Mouse (Mus musculus): Measurements from ENCODE around the gene Fam50b. TPM values are rescaled to one million over a fixed set of nuclear protein-coding genes. Genes with fewer than 3 reads are reported as not detected.

Gene Fam50b
- not detected for total RNA-seq (2021)
- long read RNA-seq, experiment 1 = 0 reads
- long read RNA-seq, experiment 2 = 0 reads

DNA sequence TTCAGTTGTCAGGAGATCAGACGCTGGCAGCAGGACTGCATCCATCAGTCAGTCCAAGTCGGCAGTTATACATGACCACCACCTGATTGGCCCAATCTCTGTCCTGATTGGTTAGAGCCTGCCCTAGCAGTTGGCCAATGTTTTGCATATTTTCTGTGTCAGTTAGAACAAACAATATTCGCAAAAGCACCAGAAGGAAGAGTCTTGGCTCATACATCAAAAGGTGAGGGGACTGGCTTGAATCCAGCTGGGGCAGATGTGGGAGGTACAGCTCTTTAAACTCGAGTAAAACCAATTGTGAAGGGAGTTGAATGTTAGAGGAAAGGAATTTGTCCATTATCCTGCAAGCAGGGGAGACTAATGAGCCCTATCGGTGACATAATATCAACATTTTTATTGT, at the start of gene Fam50b:
Gene Fam50b, plus strand, starts transcription at position 165 of the 400 bp plus-strand sequence.
- DNase-seq = no peak

DNA sequence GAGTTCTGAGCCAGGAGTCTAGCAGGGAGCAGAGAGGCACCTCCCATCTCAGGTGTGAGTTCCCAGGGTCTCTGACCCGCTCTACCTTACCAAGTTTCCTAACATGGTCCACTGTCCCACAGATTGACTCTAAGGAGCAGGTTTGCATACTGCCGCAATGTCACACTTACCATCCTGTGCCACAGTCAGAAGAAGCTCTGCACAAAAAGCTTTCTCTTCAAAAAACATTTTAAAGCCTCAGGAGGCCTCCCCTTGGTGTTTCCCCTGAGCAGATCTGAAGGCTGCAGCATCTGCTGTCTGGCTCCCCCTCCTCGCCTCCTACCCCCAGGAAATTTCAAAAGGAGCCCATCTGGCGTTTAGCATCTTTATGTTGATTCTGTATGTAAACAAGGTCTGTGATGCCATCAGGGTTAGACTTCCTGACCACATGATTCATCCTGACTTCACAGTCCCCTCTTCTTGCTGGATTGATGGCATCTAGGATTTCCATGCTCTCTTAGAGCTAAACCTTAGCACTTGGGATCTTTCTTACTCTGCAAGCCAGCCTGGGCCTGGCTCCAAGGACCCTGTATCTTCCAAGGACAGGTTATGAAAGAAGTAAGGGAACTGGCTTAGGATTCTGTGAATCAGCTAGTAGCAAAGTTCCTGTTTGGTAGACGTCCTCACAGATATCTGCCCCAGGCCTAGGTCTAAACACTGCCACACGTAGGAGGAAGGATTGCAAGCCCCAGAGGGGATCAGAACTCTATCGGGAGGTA, 49.5 kb upstream of the Fam50b start:
- no peak for DNase-seq

DNA sequence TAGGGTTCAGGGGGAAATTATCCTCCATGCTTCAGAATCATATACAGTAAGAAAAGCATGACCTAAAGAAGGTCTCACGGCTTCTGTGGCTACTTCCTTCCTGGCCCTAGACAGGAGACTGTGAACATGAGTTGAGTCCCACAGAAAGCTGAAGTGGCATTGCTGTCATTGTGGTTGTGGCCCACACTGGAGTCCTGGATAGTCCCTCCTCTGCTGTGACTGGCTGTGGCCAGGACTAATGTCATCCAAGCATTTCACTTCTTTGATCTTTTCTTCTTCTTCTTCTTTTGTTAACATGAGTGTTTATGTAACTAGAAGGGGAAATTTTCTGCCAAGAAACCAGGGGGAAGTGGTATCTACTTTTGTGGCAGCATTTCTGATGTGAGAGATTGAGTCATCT, 43.6 kb upstream of the Fam50b start:
- DNase-seq = no peak

DNA sequence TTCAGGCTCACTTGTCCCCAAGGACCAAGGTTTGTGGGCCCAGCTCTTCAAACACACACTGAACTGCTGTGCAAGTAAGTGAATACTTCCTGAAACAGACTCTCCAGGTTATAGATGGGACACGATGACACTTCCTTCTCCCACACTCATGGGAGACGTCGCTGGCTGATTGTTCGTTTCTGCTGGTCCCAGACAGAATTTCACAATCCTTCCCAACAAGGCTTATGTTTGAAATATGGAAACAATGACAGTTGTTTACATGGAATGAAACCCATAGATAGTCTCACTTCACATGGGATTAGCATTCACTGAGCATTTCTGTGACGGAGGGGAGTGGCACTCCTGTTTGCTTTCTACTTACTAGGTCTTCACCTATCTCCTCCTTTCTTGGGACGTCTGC, 41.5 kb upstream of the Fam50b start:
- DNase-seq = no peak

DNA sequence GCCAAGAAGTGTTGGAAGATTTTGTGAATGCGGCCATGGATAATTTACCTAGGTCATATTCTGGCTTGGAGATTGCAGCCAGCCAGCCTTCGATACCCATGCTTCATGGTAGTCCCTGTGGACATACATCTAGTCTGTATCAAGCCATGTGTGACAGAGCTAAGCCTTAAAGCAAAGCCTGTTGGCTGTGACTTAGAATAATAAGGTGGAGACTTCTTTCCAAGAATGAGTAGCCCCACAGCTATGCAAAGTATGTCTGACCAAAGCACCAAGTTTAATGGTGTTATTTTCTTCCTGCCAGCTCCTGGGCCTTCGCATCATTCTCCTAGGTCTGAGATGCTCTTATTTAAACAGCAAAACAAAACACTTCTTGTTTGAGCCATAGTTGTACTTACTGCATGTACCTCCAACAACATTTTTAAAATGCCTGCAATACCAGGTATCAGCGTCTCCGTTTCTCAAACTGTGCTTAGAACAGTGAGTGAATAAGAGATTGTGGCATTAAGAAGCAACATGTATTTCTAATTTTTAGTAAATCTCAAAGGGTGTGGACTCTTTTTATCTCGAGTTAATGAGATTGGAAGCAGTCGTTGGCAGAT, 37.8 kb upstream of the Fam50b start:
- DNase-seq = no peak

DNA sequence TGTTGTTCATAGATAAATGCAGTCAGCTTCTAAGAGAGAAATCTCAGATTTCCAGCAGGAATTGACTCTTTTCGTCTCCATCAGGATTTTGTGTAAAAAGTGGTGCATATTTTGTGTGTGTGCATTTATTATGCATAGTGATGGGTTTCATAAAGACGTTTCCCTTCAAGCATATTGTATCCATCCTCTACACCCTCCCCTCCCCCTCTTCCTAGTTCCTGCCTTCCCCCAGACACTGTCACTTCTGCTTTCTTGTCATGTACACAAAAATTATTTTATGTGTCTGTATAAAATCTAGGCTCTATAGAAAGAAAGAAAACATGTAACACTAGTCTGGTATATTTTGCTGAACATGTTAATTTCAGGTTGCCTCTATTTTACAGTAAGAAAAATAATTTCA, 34.6 kb upstream of the Fam50b start:
- no peak for DNase-seq

DNA sequence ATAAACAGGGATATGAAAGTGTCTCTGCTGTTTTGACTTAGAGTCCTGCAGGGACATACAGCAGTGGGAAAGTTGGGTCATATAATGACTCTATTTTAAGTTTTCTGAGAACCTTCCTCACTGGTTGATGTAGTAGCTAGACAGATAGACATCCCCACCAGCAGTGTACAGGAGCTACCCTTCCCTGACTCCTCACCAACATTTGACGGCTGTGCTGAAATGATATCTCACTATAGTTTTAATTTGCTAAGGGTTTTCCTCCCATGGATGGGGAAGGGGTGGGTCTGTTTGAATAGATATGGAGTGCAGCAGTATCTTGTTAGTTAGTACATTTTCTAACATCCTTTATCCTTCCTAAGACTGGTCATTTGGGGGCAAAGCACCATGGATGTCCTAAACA, 34.0 kb upstream of the Fam50b start:
- no peak for DNase-seq

DNA sequence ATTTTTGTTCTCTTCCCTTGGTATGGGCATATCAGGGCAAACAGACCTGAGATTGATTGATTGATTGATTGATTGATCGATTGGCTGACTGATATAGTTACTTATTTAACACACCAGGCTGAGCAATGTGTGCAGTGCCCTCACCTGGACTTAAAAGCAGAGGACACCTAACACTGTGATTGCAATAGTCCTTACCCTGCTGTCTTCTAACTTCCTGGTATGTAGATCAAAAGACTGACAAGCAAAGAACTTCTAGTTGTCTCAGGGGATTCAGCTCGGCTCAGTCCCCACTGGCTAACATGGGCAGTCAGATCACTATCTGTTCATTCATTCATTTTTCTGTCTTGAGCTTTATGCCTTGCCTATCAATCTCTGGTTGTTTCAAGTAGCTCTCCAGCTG, 31.3 kb upstream of the Fam50b start:
- DNase-seq = no peak

DNA sequence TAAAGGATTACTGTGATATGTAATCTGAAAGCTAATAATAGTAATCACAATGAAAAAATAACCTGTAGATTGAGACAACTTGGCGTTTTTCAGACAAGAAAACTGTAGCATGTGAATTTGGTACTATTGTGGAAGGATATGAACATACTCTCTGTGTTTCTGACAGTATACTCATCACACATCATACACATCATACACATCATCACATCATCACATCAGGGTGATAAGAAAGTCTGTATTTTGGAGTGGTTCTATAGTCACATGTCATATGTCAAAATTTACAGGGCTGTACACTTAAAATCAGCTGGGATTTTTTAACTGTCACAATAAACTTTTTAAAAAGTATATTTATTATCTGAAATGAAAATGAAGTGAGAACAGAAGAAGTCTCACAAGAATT, 30.9 kb upstream of the Fam50b start:
- DNase-seq = no peak

DNA sequence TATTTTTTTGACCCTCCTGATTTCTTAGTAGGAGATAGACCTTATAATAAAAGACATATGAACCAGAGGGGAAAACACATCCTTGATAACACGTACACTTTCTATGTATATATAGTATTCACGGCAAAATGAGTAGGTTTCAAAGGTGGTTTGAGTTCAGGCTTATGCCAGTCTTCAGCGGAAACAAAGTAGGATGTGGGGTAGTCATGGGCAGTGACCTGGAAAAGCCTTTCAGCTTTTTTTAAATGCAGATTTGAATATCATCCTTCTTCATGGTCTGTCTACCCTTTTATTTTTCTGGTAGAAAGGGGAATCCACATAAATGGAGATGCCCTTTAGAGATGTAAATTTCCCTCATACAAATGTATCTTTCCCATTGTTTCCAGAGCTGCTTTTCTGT, 29.8 kb upstream of the Fam50b start:
- DNase-seq = no peak

DNA sequence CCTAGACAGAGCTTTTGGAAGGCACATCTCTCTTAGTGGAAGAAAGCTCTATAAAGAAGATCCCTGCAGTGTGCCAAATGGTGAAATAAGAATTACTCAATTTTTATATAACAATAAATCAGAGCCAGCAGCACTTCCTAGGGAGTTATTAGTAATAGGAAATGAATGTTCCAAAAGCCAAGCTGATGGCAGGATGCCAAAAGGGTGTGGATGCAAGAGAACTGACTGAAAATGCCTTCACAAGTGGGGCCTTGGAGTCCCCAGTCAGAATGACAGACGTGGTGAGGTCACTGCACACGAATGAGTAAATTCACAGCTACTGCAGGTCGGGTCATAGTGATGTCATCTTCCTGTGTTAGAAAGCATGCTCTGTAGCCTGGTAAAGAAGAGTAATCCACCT, 25.7 kb upstream of the Fam50b start:
- peak; percentile 93 to 95 for DNase-seq

DNA sequence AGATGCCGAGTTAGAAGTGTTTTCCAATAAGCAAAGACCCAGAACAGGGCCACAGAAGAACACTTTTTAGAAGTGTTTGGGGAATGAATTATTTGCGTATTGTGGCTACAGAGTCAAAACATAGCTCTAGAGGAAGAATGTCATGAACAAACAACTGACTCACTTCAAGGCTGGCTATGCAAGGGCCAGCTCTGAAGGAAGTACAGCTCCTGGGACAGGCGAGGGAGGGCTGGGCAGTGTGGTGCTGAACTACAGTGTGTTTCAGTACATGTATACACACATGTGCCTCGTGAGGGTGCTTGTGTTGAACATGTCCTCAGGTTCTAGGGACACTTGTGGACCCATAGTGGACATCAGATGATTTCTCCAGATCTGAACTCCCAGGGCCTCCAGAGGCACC, 25.1 kb upstream of the Fam50b start:
- DNase-seq = no peak

DNA sequence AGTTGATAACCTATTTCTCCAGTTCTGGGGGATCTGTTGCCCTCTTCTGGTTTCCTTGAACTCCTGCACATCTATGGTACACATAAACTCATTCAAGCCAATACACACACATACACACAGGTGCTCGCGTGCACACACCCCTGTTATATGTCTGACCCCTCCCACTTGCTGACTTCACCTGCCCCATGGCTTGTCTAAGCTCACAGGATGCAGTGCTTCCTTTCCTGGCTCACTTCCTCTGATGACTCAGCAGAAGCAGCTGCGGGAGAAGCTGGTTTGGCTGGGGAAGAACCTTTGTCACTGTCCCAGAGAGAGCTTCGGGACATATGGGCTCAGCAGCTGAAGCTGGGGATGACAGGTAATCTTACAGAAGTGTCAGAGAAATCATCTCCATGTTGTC, 23.2 kb upstream of the Fam50b start:
- DNase-seq = no peak

DNA sequence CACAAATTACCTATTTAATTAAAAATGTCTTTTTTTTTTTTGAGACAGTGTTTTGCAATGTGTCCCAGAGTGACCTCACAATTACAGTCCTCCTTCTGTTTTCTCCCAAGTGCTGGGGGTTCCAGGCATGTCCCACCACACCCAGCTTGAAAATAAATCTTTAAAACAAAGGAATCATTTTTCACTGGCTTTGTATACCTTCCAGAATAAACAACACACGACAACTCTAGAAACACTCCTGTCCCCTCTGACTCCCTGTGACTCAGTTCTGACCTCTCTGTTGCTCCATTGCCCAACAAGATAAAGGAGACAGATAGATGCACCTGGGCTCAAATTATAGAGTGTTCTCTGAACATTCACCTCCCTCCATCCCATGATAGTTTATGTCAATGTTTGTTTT, 21.8 kb upstream of the Fam50b start:
- no peak for DNase-seq

DNA sequence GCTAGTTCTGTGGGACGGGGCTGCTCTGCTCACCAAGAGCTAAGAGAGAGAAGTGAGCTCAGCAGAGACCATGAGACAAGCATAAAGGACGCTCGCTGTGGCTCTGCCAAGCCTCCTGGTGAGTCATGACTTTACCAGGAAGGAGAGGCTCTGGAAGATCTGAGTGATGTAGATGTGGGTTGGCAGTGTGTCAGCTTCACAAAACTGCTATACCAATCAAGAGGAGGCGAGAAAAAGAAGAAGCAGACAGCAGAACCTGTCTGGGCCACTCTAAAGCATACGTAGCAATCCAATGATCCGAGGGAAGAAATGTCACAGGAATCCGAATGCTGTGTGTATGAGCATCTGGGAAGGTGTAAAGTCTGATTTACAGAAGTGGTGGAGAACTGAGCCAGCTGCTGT, 19.2 kb upstream of the Fam50b start:
- DNase-seq = peak; percentile 34 to 69

DNA sequence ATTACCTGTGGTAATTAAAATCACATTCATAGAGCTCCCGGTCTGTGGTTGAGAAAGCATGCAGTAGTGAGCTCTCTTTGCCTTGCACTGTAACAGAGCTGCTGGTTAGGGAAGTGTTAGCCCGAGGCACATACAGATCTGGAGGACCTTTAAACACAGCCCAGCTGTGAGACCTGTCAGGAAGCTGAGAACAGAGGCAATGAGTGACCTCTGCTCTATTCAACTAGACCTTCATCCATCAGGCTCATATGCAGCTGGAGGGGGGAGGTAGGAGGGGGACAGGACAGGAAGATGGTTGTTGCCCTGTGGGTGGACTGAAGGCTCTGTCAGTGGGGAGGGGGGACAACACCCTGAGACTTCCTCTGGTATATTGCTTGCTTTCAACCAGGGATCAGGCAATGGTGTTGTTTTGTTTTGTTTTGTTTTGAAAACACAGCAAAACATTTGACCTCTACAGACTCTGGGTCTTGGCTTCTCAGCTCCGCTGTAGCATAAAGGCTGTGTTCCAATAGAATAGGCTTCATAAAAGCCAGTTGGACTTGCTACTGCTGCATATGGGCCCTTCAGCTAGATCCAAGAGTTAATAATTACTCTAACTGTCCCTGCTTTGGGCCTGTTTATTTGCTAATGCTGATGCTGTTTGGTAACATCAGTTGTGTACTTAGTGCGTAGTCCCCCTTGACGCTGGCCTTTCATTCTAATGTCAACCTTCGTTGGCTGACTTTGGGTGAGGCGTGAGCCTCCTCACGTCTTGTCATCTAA, 9.6 kb upstream of the Fam50b start:
- peak in 1 of 2 experiments; percentile 38 for DNase-seq

DNA sequence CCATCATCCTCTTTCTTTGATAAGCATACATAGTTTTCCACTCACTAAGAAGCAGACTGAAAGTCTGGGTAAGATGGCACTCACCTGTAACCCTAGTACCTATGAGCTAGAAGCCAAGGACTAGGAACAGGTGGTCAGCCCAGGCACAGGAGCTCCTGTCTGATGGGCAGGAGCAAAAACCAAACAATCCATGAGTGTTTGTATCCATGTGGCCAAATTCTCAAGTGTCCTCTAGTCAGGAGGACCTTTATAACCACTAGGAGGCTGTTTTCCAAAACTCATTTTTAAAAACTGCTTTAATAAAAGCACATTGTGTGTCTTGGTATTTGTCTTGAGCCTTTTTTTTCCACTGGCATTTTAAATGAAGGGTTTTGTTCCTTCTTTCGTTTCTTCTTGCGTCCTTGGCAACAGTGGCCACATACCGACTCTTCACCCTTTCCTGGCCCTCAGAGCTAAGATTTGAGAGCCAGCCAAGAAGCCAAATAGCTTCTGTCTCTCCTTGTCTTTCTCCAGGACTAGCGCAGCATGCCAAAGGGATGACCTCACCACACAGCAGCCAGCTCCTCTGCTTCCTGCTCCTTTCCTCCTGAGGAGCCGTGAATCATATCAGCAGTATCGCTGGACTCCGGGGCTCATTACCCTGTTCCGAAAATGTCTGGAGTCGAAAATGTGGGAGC, 8.7 kb upstream of the Fam50b start:
- peak; percentile 84 to 93 for DNase-seq

DNA sequence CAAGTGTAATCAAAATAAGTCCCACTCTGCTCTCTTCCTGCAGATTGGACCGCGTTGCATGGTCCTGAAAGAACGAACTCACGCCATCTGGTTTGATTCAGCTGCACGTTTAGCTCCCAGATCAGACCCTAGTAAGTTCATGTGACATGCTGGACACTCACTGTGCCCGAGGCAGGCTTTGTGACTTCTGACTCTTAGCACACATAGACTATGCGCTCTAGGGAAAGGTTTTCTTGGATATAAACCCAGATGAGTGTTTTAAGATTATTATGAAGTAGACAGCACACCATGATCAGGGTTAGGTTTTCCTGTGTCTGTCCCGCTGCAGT, 8.2 kb upstream of the Fam50b start:
- DNase-seq = no peak

DNA sequence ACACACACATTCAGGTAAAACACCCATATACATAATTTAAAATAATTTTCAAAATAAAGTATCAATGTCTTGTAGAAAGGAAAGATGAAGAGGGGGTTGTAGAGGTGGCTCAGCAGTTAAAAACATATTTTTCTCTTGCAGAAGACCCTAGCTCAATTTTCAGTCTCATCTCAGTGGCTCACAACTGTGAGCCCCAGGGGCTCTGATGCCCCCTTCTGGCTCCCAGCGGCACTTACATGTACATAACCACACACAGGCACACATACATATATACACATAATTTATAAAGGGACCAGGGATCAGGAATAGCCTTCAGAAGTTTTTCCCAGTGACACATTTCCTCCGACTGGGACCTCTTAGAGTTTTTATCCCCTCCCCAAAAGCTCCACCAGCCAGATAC, 7.6 kb upstream of the Fam50b start:
- DNase-seq = no peak

DNA sequence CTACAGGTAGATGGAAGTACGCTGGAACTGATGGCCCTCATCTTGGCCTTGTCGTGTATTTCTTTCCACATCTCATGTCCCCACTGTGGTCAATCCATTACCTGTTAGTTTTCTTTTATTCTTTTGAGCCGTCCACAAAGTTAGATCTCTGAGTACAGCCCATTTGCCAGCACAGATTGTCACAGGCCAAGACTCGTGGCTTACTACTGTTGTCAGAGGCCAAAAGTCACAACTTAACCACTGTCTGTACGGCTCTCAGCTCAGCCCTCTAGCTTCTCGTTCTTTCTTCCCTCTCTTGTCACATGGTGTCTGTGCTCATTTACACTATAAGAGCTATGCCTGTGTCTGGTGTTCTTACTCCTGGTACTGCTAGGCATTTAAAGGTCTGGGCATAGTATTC, 3.1 kb upstream of the Fam50b start:
- DNase-seq = no peak

DNA sequence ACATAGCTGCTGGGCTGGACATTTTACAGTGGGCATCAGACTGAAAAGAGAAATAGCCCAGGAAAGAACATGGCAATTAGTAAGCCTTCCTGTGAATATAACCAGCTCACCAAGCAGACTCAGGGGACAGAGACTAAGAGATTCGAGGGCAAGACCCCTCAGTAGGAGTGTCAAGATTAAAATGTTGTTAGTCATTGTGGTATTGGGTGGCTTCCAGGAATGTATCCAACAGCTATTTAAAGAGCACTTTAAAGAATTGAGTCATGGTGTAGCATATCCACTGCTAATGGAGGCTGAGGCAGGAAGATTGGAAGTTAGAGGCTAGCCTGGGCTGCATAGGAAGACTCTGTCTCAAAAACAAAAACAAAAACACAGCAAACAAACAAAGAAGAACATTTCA, 870 bp upstream of the Fam50b start:
- DNase-seq = no peak

DNA sequence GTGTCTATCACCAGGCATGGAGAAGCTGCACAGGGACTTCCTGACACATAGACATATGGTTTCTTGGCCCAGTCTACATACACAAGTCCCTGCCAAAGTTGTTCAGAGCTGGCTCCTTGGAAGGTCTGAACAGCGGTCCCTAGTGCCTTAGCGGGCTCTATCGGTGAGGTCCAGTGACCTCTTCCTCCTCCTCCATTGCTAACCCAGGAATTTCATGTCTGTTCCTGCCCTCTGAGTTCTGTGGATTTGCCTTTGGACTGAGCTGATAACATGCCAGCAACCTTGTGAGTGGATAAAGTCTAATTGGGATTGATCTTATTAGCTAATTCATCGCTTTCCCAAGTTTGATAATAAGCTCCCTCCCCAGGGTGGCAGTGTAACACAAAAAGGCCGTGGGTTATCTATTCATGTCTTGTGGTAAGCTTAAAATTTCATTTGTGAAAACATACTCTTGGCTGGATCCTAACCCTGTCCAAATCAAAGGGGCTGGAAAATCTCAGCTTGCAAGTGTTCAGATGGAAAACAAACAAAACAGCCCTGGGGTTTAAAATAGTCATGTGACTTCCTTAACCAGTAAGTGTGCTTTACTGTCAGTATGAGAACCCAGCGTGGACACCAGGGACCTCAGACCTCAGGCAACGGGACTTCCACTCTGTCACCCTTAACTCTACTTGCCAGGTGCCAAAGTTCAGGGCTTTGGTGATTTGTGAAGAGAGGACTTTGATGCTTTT, 3.5 kb downstream of the Fam50b start:
- no peak for DNase-seq

DNA sequence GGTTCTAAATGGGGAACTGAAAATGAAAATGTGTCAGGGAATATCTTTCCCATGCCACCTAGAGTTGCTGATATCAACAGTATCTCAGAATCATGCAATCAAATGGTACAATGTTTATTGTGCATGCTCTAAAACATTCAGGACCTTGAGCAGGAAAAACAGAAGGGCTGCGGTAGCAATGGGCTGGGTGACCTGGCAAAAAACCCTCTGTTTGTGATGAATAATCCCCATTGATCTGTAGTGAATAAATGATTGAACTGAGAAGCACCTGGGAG, 4.0 kb downstream of the Fam50b start:
- no peak for DNase-seq

Data from heart, adult 18-20 months (tissue).